Mouse (Mus musculus): ENCODE results near the gene Zmiz2. TPM values are rescaled to one million over a fixed set of nuclear protein-coding genes. Genes with fewer than 3 reads are reported as not detected.
"Not testable (repeated sequence)": the region's sequence is repeated elsewhere in the genome, so short reads cannot be mapped to it uniquely, and the experiment has no call there.

The Zmiz2 gene
- polyA plus RNA-seq, 1 experiment from 2014 or later, result 7.0 TPM

DNA sequence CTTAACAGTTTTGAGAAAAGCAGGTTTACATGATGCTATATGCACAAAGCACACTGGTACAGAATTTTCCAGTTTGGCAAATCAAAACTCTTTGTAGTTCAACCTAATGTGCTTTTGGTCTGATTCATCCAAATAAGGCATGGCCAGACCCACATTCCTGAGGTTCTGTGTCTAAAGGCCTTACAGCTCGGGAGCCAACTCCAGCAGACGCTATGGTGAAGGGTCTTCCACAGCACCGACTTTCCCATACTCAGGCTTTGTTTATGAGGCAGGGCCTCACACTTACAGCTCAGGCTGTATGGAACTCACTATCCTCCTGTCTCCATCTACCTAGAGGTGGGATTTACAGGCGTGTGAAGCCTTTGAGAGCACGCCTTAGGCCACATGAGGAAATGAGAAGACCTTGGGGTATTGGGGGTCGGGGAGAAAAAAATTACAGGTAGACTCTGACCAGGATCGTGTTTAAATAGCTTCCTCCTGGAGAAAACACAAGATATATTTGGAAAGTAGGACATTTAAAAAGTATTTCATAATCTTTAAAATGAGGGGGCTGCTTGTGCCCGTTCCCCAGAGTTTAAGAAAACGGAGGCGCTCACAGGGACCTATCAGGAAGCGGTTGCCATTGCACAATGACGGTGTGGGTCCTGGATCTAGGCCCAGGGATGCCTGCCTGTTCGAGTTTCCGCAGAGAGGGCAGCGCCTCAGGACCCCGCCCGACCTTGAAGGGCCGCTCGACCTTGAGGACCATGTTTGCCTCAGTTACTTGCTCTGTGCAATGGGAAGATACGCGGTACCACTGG is 26.1 kb downstream of the Zmiz2 start, which contains the start of gene Ppia:
Ppia (plus strand) TSS at position 693 of the 800 bp plus-strand sequence.
- peaks cover 18% of the 10 kb centered on the region for H3K4me1 ChIP-seq (replicated peaks)
- H3K9ac ChIP-seq, result peak within 1 kb of the TSS; percentile 89
- H3K4me3 ChIP-seq, result peak within 1 kb of the TSS; percentile 72
- peak within 1 kb of the TSS; percentile 97 for H3K27ac ChIP-seq (ENCODE audit: poor library complexity, severe bottlenecking)
- peak within 1 kb of the TSS; percentile 99 for H3K4me2 ChIP-seq
- H3K27me3 ChIP-seq (replicated peaks), result no peaks in the 10 kb centered on the region
- 14% methylated on average over 21 of the region's 21 CpGs for WGBS
- peak; percentile 47 for ATAC-seq (ENCODE audit: insufficient number of reproducible peaks, low FRiP score)
- H3K9me3 ChIP-seq (replicated peaks), result no peaks in the 10 kb centered on the region
- H3K36me3 ChIP-seq, result peaks cover 18% of the 10 kb centered on the region

- peaks cover 14% of the 10 kb centered on the region for H3K4me1 ChIP-seq (replicated peaks)
- H3K9me3 ChIP-seq (replicated peaks), result no peaks in the 10 kb centered on the region
- ATAC-seq (ENCODE audit: insufficient number of reproducible peaks, low FRiP score), result peak; percentile 96
- H3K27ac ChIP-seq (ENCODE audit: poor library complexity, severe bottlenecking), result peak overlapping the region; percentile 97
- no peaks in the 10 kb centered on the region for H3K27me3 ChIP-seq (replicated peaks)
- peaks cover 26% of the 10 kb centered on the region for H3K36me3 ChIP-seq
- peak overlapping the region; percentile 72 for H3K4me3 ChIP-seq
- peak overlapping the region; percentile 99 for H3K4me2 ChIP-seq
- peak overlapping the region; percentile 89 for H3K9ac ChIP-seq
- WGBS, result under 1% methylated on average over 92 of the region's 102 CpGs
These were observed 26.9 kb downstream of the Zmiz2 start for GRCm38 (mm10) chr11:6415551-6416404.

GRCm38 (mm10) chr11:6416405-6417034 is 27.6 kb downstream of the Zmiz2 start:
- peak overlapping the region; percentile 97 for H3K27ac ChIP-seq (ENCODE audit: poor library complexity, severe bottlenecking)
- 1% methylated on average over 30 of the region's 30 CpGs for WGBS
- peak; percentile 71 for ATAC-seq (ENCODE audit: insufficient number of reproducible peaks, low FRiP score)

DNA sequence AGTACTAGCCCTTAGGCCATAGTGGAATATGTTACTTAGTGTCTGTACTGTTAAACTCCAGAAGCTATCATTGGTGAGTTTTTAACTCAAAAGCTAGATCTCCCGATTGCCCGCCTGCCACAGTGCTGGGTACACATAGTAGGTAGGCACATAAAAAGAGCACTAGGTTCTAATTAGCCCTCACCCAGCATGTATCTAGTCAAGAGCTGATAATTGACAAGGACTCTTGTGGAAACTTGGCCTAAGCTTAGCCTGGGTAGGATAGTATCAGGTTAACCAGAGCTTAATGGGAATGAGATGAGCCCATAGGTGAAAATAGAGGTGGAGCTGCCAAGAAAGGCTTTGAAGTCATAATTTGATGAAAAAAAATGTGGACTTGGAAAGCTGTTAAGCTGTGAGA is 28.2 kb downstream of the Zmiz2 start:
- peak overlapping the region; percentile 97; the same call in 1 of the 2 replicates for H3K27ac ChIP-seq (ENCODE audit: poor library complexity, severe bottlenecking)
- peak overlapping the region; percentile 99 for H3K4me2 ChIP-seq
- WGBS, result 34% methylated on average over 2 of the region's 2 CpGs
- H3K4me3 ChIP-seq, result peak overlapping the region; percentile 72
- H3K4me1 ChIP-seq (replicated peaks), result peaks cover 14% of the 10 kb centered on the region
- H3K27me3 ChIP-seq (replicated peaks), result no peaks in the 10 kb centered on the region
- H3K9me3 ChIP-seq (replicated peaks), result no peaks in the 10 kb centered on the region
- peaks cover 33% of the 10 kb centered on the region for H3K36me3 ChIP-seq
- peak overlapping the region; percentile 89 for H3K9ac ChIP-seq
- ATAC-seq (ENCODE audit: insufficient number of reproducible peaks, low FRiP score), result no peak

More at GRCm38 (mm10) chr11:6416405-6417034, 27.6 kb downstream of the Zmiz2 start:
- Histone ChIP-seq H3K4me1 (replicated peaks) (peaks cover 14% of the 10 kb centered on the region), H3K4me3 (peak overlapping the region; percentile 72), H3K9me3 (replicated peaks) (no peaks in the 10 kb centered on the region), H3K27me3 (replicated peaks) (no peaks in the 10 kb centered on the region), H3K9ac (peak overlapping the region; percentile 89), H3K4me2 (peak overlapping the region; percentile 99), H3K36me3 (peaks cover 30% of the 10 kb centered on the region)

DNA sequence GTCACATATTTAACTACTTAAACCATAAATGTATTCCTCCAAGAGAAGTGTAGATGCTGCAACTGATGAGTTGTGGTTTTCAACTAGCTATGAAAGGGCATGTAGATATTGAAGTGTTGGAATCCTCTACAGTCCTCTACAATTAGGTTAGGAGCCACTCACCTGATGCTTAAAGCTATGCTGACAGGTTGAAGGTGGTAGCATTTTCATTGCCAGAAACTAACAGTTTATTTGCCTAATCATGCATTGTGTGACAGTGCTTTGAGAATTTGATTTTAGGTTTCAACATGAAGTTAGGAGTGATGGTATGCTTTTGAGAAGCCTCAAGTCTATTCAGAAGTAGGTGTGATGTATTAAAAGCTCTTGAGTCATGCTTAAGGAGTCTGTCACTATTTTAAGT is 28.6 kb downstream of the Zmiz2 start:
- peak overlapping the region; percentile 99 for H3K4me2 ChIP-seq
- H3K36me3 ChIP-seq, result peaks cover 33% of the 10 kb centered on the region
- H3K4me1 ChIP-seq (replicated peaks), result peaks cover 14% of the 10 kb centered on the region
- no peaks in the 10 kb centered on the region for H3K27me3 ChIP-seq (replicated peaks)
- H3K9me3 ChIP-seq (replicated peaks), result no peaks in the 10 kb centered on the region
- H3K4me3 ChIP-seq, result peak overlapping the region; percentile 72
- H3K9ac ChIP-seq, result peak overlapping the region; percentile 46; the same call in 1 of the 2 replicates
- no peak for ATAC-seq (ENCODE audit: insufficient number of reproducible peaks, low FRiP score)
- no peak overlapping the region for H3K27ac ChIP-seq (ENCODE audit: poor library complexity, severe bottlenecking)

GRCm38 (mm10) chr11:6418751-6419150 is 29.9 kb downstream of the Zmiz2 start:
- WGBS, result 81% methylated on average over 5 of the region's 5 CpGs
- Histone ChIP-seq H3K36me3 (peaks cover 44% of the 10 kb centered on the region), H3K9ac (no peak overlapping the region), H3K4me2 (peak overlapping the region; percentile 14; the same call in 1 of the 2 replicates), H3K4me3 (peak overlapping the region; percentile 10; the same call in 1 of the 2 replicates), H3K27ac (ENCODE audit: poor library complexity, severe bottlenecking) (no peak overlapping the region; the same call in 1 of the 2 replicates), H3K27me3 (replicated peaks) (no peaks in the 10 kb centered on the region), H3K4me1 (replicated peaks) (peaks cover 14% of the 10 kb centered on the region), H3K9me3 (replicated peaks) (no peaks in the 10 kb centered on the region)
- ATAC-seq (ENCODE audit: insufficient number of reproducible peaks, low FRiP score), result no peak

DNA sequence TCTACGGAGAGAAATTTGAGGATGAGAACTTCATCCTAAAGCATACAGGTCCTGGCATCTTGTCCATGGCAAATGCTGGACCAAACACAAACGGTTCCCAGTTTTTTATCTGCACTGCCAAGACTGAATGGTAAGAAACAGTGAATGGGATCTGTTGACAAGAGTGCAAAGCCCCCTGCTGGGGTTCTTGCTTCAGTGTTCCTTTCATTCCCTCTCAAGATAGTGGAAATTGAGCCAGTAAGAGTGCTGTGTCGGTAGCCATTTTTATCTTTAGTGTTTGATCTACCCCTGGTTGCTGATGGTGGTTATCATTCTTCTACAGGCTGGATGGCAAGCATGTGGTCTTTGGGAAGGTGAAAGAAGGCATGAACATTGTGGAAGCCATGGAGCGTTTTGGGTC is 30.3 kb downstream of the Zmiz2 start:
- H3K4me3 ChIP-seq, result not testable (repeated sequence)
- 59% methylated on average over 4 of the region's 4 CpGs for WGBS
- H3K36me3 ChIP-seq, result peaks cover 47% of the 10 kb centered on the region

DNA sequence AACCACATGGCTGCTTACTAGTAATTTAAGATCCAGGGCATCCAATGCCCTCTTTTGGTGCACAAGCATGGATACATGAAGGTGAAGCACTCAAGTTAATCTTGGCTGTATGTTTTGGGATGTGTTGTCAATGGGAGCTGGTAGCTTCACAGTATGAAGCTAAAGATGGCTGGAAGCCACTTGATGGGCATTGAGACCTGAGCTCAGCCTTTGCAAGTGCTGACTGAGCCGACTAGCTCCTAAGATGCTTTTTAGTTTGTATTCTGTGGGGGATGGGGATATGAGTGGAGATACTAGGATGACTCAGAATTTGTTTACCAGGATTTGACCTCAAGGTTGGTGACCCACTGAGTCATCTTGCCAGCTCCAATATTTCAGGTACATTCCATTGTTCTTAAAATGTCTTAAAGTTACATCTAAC is 31.4 kb downstream of the Zmiz2 start:
- H3K9ac ChIP-seq, result no peak overlapping the region
- no peak overlapping the region for H3K27ac ChIP-seq (ENCODE audit: poor library complexity, severe bottlenecking)
- no peak overlapping the region for H3K4me2 ChIP-seq
- H3K4me1 ChIP-seq (replicated peaks), result peaks cover 7% of the 10 kb centered on the region
- peaks cover 54% of the 10 kb centered on the region for H3K36me3 ChIP-seq
- 14% methylated on average over 1 of the region's 1 CpGs for WGBS
- no peak for ATAC-seq (ENCODE audit: insufficient number of reproducible peaks, low FRiP score)
- H3K4me3 ChIP-seq, result no peak overlapping the region
- no peaks in the 10 kb centered on the region for H3K9me3 ChIP-seq (replicated peaks)
- no peaks in the 10 kb centered on the region for H3K27me3 ChIP-seq (replicated peaks)

More for the DNA sequence above, 30.3 kb downstream of the Zmiz2 start:
- not testable (repeated sequence) for H3K9ac ChIP-seq; H3K9me3 ChIP-seq (replicated peaks); H3K27me3 ChIP-seq (replicated peaks); ATAC-seq (ENCODE audit: insufficient number of reproducible peaks, low FRiP score); H3K27ac ChIP-seq (ENCODE audit: poor library complexity, severe bottlenecking); H3K4me2 ChIP-seq
- H3K4me1 ChIP-seq (replicated peaks), result peaks cover 14% of the 10 kb centered on the region

- ATAC-seq (ENCODE audit: insufficient number of reproducible peaks, low FRiP score), result no peak
- no peak overlapping the region for H3K9ac ChIP-seq
- peaks cover 58% of the 10 kb centered on the region for H3K36me3 ChIP-seq
- WGBS, result 71% methylated on average over 2 of the region's 2 CpGs
- H3K27me3 ChIP-seq (replicated peaks), result no peaks in the 10 kb centered on the region
- no peak overlapping the region for H3K4me2 ChIP-seq
- H3K9me3 ChIP-seq (replicated peaks), result no peaks in the 10 kb centered on the region
- H3K4me1 ChIP-seq (replicated peaks), result peaks cover 7% of the 10 kb centered on the region
- H3K27ac ChIP-seq (ENCODE audit: poor library complexity, severe bottlenecking), result peak overlapping the region; percentile 18; the same call in 1 of the 2 replicates
- no peak overlapping the region for H3K4me3 ChIP-seq
These were observed 32.0 kb downstream of the Zmiz2 start for GRCm38 (mm10) chr11:6420722-6421350.

DNA sequence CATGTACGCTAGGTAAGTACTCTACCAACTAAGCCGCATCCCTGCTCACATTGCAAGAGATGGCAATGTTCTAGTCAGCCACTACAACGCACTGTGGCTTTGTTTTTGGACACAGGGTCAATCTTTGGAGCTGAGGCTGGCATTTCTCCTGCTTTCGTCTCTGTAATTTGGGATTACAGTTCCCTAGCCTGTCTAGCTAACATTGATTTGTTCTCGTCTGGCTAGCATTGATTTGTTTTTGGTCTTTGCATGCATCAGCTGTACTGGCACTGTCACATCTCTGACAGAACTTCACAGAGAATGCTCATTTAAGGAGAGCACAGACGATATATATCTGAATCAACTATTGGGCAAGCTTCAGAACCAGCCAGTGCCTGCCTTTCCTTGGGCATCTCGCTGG is 41.3 kb downstream of the Zmiz2 start:
- Histone ChIP-seq H3K27ac (ENCODE audit: poor library complexity, severe bottlenecking) (no peak overlapping the region), H3K36me3 (peaks cover 90% of the 10 kb centered on the region), H3K4me2 (no peak overlapping the region), H3K9ac (no peak overlapping the region), H3K4me3 (no peak overlapping the region), H3K4me1 (replicated peaks) (no peaks in the 10 kb centered on the region), H3K27me3 (replicated peaks) (no peaks in the 10 kb centered on the region), H3K9me3 (replicated peaks) (no peaks in the 10 kb centered on the region)
- ATAC-seq (ENCODE audit: insufficient number of reproducible peaks, low FRiP score), result no peak
- WGBS, result 92% methylated on average over 7 of the region's 7 CpGs
